Mouse (Mus musculus) Patski (cell line): ENCODE data around the gene Iqub. TPM values are rescaled to one million over a fixed set of nuclear protein-coding genes. Genes with fewer than 3 reads are reported as not detected.

Source experiments
- ATAC-seq: fragments of 100-300 bp; one replicate; pipeline ENCODE4 v1.8.0; 2021
- CTCF ChIA-PET: fragments of 350-600 bp; sonication (Branson Sonifier 250); formaldehyde crosslinking; loops from one replicate; lab custom pipeline; 2022; ENCODE audit warnings: inconsistent platforms; lab: Charles Lee
- POLR2A ChIA-PET: fragments of 350-600 bp; sonication (Branson Sonifier 250); formaldehyde crosslinking; loops from one replicate; lab custom pipeline; 2022; ENCODE audit warnings: antibody characterized with exemption, inconsistent platforms; lab: Charles Lee
- DNase-seq: peaks from one replicate; pipeline ENCODE4 v3.0.0-alpha.2; 2011; ENCODE audit warnings: low read depth, low spot score
- H3K27me3 ChIP-seq: fragments of 371-371 bp; one replicate; pipeline ENCODE4 v1.5.1; 2021
- CTCF ChIP-seq: fragments of 100-300 bp; IDR thresholded peaks from one replicate; pipeline ENCODE4 v1.5.1; 2021
- in situ Hi-C: fragments of 300-500 bp; cut with MboI; formaldehyde crosslinking; loops from 3 replicates; pipeline ENCODE4 v1.11.1; 2018; ENCODE audit warnings: low pct_unique_long_range_greater_than_20kb, mixed read lengths
- polyA plus RNA-seq: library from polyadenylated mRNA; unstranded; gene quantifications from one replicate; pipeline ENCODE4 v1.2.3, GENCODE M21; 2021

Iqub gene
- polyA plus RNA-seq, 1 experiment from 2014 or later, result not detected

- no peaks in the 10 kb centered on the region for H3K27me3 ChIP-seq
- TF ChIP-seq CTCF, result no peak
- POLR2A ChIA-PET, result no interaction called here
- DNase-seq (no peak), ATAC-seq (no peak)
- CTCF ChIA-PET, result no interaction called here
- in situ Hi-C loops, result no loop called here
Measured at GRCm38 (mm10) chr6:24397237-24397647, 117.6 kb downstream of the Iqub start.

Other genes starting within 250 kb of the Iqub start
- gene Ndufa5, start 12.9 kb upstream of the Iqub start, polyA plus RNA-seq, result 218 TPM
- not detected for gene Asb15, start 13.1 kb upstream of the Iqub start, polyA plus RNA-seq
- gene Lmod2, start 82.7 kb upstream of the Iqub start, polyA plus RNA-seq, result not detected
- gene Wasl, start 149.9 kb upstream of the Iqub start, polyA plus RNA-seq, result 61.1 TPM
- gene Hyal6, start 218.2 kb upstream of the Iqub start, polyA plus RNA-seq, result not detected
- not detected for gene Hyal4, start 233.3 kb upstream of the Iqub start, polyA plus RNA-seq